Mouse (Mus musculus) intestine, embryonic 16.5 days (tissue): ENCODE results near the gene Lsm7. TPM values are rescaled to one million over a fixed set of nuclear protein-coding genes. Genes with fewer than 3 reads are reported as not detected.

ENCODE experiments used
- ATAC-seq: fragments of 200-750 bp; cut with Nextera tagmentation; 2 replicates; pipeline ENCODE4 v1.8.0; 2017; ENCODE audit warnings: moderate TSS enrichment, moderate library complexity
- H3K27ac ChIP-seq: fragments of 300-500 bp; sonication (generic); 2 replicates; pipeline ENCODE4 v1.5.1; 2014; ENCODE audit warnings: mild to moderate bottlenecking, low read length
- H3K27me3 ChIP-seq: fragments of 300-500 bp; sonication (generic); replicated peaks from 2 replicates; pipeline ENCODE4 v1.6.1; 2014; ENCODE audit warnings: low read length, control low read depth, mixed read lengths; ENCODE audit not compliant: control insufficient read depth, insufficient read depth
- H3K36me3 ChIP-seq: fragments of 300-500 bp; sonication (generic); 2 replicates; pipeline ENCODE4 v1.6.1; 2014; ENCODE audit warnings: low read length, control low read depth; ENCODE audit not compliant: control insufficient read depth, insufficient read depth
- H3K4me1 ChIP-seq: fragments of 300-500 bp; sonication (generic); 2 replicates; pipeline ENCODE4 v1.6.1; 2014; ENCODE audit warnings: low read length, control low read depth, mixed read lengths; ENCODE audit not compliant: control insufficient read depth, insufficient read depth
- H3K4me2 ChIP-seq: fragments of 300-500 bp; sonication (generic); 2 replicates; pipeline ENCODE4 v1.6.1; 2014; ENCODE audit warnings: low read depth, low read length, control low read depth
- H3K4me3 ChIP-seq: fragments of 300-500 bp; sonication (generic); 2 replicates; pipeline ENCODE4 v1.5.1; 2014; ENCODE audit warnings: mild to moderate bottlenecking, low read length
- H3K9ac ChIP-seq: fragments of 300-500 bp; sonication (generic); 2 replicates; pipeline ENCODE4 v1.6.1; 2014; ENCODE audit warnings: low read depth, low read length
- H3K9me3 ChIP-seq: fragments of 300-500 bp; sonication (generic); 2 replicates; pipeline ENCODE4 v1.6.1; 2016; ENCODE audit warnings: low read length, control low read depth; ENCODE audit not compliant: control insufficient read depth
- WGBS: fragments of 180-500 bp; shearing (Covaris S2); extraction: QIAGEN DNeasy Blood & Tissue Kit; methylation state at CpG from one replicate; pipeline ENCODE4 v1.1.7; 2014; 5-methylcytosine and 5-hydroxymethylcytosine counted together
- polyA plus RNA-seq: library from polyadenylated mRNA; unstranded; fragments of >200 nt; fragmentation: Nextera tagmentation; extraction: Ambion mirVana; gene quantifications from 2 replicates; pipeline ENCODE4 v1.2.1, GENCODE M21; 2015

Gene Lsm7
- polyA plus RNA-seq, 1 experiment from 2014 or later: 240 TPM

GRCm38 (mm10) chr10:80899591-80900317, 44.7 kb upstream of the Lsm7 start:
- Histone ChIP-seq H3K4me3 (peak overlapping the region; percentile 76), H3K27ac (peak overlapping the region; percentile 73), H3K4me2 (peak overlapping the region; percentile 89)

GRCm38 (mm10) chr10:80899074-80899473, 44.1 kb upstream of the Lsm7 start:
- H3K4me2 ChIP-seq: peak overlapping the region; percentile 89
- peak overlapping the region; percentile 81 for H3K9ac ChIP-seq
- no peaks in the 10 kb centered on the region for H3K9me3 ChIP-seq
- H3K36me3 ChIP-seq: peaks cover 7% of the 10 kb centered on the region; the same call in 1 of the 2 replicates
- H3K27ac ChIP-seq: no peak overlapping the region
- H3K27me3 ChIP-seq: no peaks in the 10 kb centered on the region
- peaks cover 15% of the 10 kb centered on the region for H3K4me1 ChIP-seq
- WGBS: 83% methylated on average over 8 of the region's 8 CpGs
- ATAC-seq: no peak
- H3K4me3 ChIP-seq: peak overlapping the region; percentile 76

More at GRCm38 (mm10) chr10:80899591-80900317, 44.7 kb upstream of the Lsm7 start:
- WGBS: 10% methylated on average over 25 of the region's 25 CpGs
- peak overlapping the region; percentile 81 for H3K9ac ChIP-seq
- no peaks in the 10 kb centered on the region for H3K27me3 ChIP-seq
- H3K4me1 ChIP-seq: peaks cover 15% of the 10 kb centered on the region
- H3K9me3 ChIP-seq: no peaks in the 10 kb centered on the region
- ATAC-seq: peak; percentile 1
- peaks cover 11% of the 10 kb centered on the region for H3K36me3 ChIP-seq

- no peak overlapping the region for H3K4me3 ChIP-seq
- 37% methylated on average over 41 of the region's 41 CpGs for WGBS
- peaks cover 15% of the 10 kb centered on the region for H3K4me1 ChIP-seq
- no peaks in the 10 kb centered on the region for H3K9me3 ChIP-seq
- no peak overlapping the region for H3K27ac ChIP-seq
- H3K9ac ChIP-seq: no peak overlapping the region; the same call in 1 of the 2 replicates
- no peak for ATAC-seq
- H3K36me3 ChIP-seq: peaks cover 7% of the 10 kb centered on the region; the same call in 1 of the 2 replicates
- no peak overlapping the region for H3K4me2 ChIP-seq
- H3K27me3 ChIP-seq: no peaks in the 10 kb centered on the region
Observed at GRCm38 (mm10) chr10:80897861-80898510, 43.0 kb upstream of the Lsm7 start.

GRCm38 (mm10) chr10:80896581-80897485, 41.8 kb upstream of the Lsm7 start:
- H3K9me3 ChIP-seq: no peaks in the 10 kb centered on the region
- peaks cover 7% of the 10 kb centered on the region; the same call in 1 of the 2 replicates for H3K36me3 ChIP-seq
- ATAC-seq: no peak
- peaks cover 15% of the 10 kb centered on the region for H3K4me1 ChIP-seq
- no peak overlapping the region for H3K4me2 ChIP-seq
- no peaks in the 10 kb centered on the region for H3K27me3 ChIP-seq
- WGBS: 64% methylated on average over 24 of the region's 24 CpGs
- H3K4me3 ChIP-seq: no peak overlapping the region
- H3K9ac ChIP-seq: no peak overlapping the region
- H3K27ac ChIP-seq: no peak overlapping the region

- 83% methylated on average over 6 of the region's 6 CpGs for WGBS
- no peaks in the 10 kb centered on the region for H3K27me3 ChIP-seq
Observed at GRCm38 (mm10) chr10:80895697-80896096, 40.7 kb upstream of the Lsm7 start.

GRCm38 (mm10) chr10:80895100-80895499, 40.1 kb upstream of the Lsm7 start:
- H3K27ac ChIP-seq: no peak overlapping the region
- H3K9me3 ChIP-seq: no peaks in the 10 kb centered on the region
- no peak overlapping the region for H3K4me2 ChIP-seq
- H3K36me3 ChIP-seq: peaks cover 7% of the 10 kb centered on the region; the same call in 1 of the 2 replicates
- H3K27me3 ChIP-seq: no peaks in the 10 kb centered on the region
- WGBS: 91% methylated on average over 7 of the region's 7 CpGs
- no peak for ATAC-seq
- H3K9ac ChIP-seq: no peak overlapping the region
- H3K4me1 ChIP-seq: peaks cover 12% of the 10 kb centered on the region
- H3K4me3 ChIP-seq: no peak overlapping the region

More at GRCm38 (mm10) chr10:80895697-80896096, 40.7 kb upstream of the Lsm7 start:
- no peak for ATAC-seq
- Histone ChIP-seq H3K4me1 (peaks cover 12% of the 10 kb centered on the region), H3K4me2 (no peak overlapping the region), H3K4me3 (no peak overlapping the region), H3K27ac (no peak overlapping the region), H3K9me3 (no peaks in the 10 kb centered on the region), H3K36me3 (peaks cover 7% of the 10 kb centered on the region; the same call in 1 of the 2 replicates), H3K9ac (no peak overlapping the region)

GRCm38 (mm10) chr10:80887181-80887580, 32.2 kb upstream of the Lsm7 start:
- WGBS: 58% methylated on average over 11 of the region's 11 CpGs

GRCm38 (mm10) chr10:80881301-80881700, 26.3 kb upstream of the Lsm7 start:
- H3K36me3 ChIP-seq: no peaks in the 10 kb centered on the region
- no peaks in the 10 kb centered on the region for H3K27me3 ChIP-seq
- no peak overlapping the region for H3K9ac ChIP-seq
- H3K4me2 ChIP-seq: no peak overlapping the region
- 29% methylated on average over 10 of the region's 10 CpGs for whole genome bisulfite sequencing
- no peak overlapping the region for H3K4me3 ChIP-seq
- no peak for ATAC-seq
- H3K9me3 ChIP-seq: no peaks in the 10 kb centered on the region
- no peaks in the 10 kb centered on the region for H3K4me1 ChIP-seq
- H3K27ac ChIP-seq: no peak overlapping the region

More at GRCm38 (mm10) chr10:80887181-80887580, 32.2 kb upstream of the Lsm7 start:
- H3K9ac ChIP-seq: no peak overlapping the region
- no peak overlapping the region for H3K4me2 ChIP-seq
- no peaks in the 10 kb centered on the region for H3K9me3 ChIP-seq
- no peak for ATAC-seq
- H3K4me1 ChIP-seq: no peaks in the 10 kb centered on the region
- H3K27me3 ChIP-seq: 0 out of 2 replicates have a peak, but pooled peaks cover 8% of the 10 kb centered on the region
- H3K36me3 ChIP-seq: no peaks in the 10 kb centered on the region
- H3K27ac ChIP-seq: no peak overlapping the region
- H3K4me3 ChIP-seq: no peak overlapping the region

- Histone ChIP-seq H3K27me3 (no peaks in the 10 kb centered on the region), H3K4me2 (no peak overlapping the region), H3K9me3 (no peaks in the 10 kb centered on the region), H3K4me1 (no peaks in the 10 kb centered on the region), H3K27ac (no peak overlapping the region), H3K36me3 (no peaks in the 10 kb centered on the region), H3K9ac (no peak overlapping the region), H3K4me3 (no peak overlapping the region)
- ATAC-seq: no peak
- WGBS: 76% methylated on average over 2 of the region's 2 CpGs
Observed at GRCm38 (mm10) chr10:80880901-80881300, 25.9 kb upstream of the Lsm7 start.
